Mouse (Mus musculus): Measurements from ENCODE around the gene Dag1. TPM values are rescaled to one million over a fixed set of nuclear protein-coding genes. Genes with fewer than 3 reads are reported as not detected.

Dag1 gene
- total RNA-seq, 2 experiments from 2014 or later, result 170 to 174 TPM

DNA sequence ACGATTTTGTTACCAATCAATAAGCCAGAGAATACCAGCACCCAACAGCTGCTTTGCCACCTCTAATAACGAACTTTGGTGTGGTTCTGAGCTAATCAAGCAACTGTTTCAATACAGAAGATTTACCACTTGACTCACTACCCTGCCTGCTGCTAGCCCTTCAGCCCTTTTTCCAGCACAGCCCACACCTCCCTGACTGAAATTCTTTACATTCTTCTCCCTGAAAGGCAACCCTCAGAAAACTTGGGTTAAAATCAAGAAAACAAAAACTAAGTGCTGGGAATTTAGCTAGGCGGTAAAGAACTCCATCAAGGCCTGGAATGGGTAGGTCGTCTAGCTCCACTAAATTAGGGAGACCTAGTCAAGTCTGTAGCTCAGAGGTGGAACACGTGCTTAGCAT is 23.8 kb downstream of the Dag1 start:
- intact Hi-C loops (cut with DNase I), result loop anchor here (5.0 kb wide), 1 partner anchor 37 kb away; no protein-coding TSS in a partner anchor

DNA sequence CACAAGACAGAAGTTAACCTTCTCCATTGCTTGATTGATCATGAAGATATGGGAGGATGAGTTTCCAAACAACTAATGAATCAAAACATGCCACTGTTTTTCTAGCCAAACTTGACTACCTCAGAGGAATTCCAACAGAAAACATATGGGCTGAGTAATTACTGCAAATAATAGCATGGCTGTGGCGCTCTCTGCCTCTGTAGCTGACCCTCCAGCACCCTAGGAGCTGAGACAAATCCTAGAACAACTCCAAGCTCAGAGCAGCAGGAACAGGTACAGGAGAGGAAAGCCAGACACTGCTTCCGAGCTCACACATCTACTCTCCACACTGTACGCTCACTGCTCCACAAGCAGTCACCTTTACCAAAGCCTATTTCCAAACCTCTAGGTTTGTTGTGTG is 24.9 kb downstream of the Dag1 start:
- intact Hi-C loops (cut with DNase I), result loop anchor here (5.0 kb wide), 1 partner anchor 38 kb away; no protein-coding TSS in a partner anchor
- no peak for DNase-seq

More for the DNA sequence above, 23.8 kb downstream of the Dag1 start:
- no peak for DNase-seq

GRCm38 (mm10) chr9:108238402-108238801 is 25.4 kb downstream of the Dag1 start:
- no peak for DNase-seq
- intact Hi-C loops (cut with DNase I), result loop anchor here (5.0 kb wide), 1 partner anchor 39 kb away; no protein-coding TSS in a partner anchor

- no peak for DNase-seq
Observed at GRCm38 (mm10) chr9:108234682-108235081, 29.1 kb downstream of the Dag1 start.

GRCm38 (mm10) chr9:108232908-108233307 is 30.9 kb downstream of the Dag1 start:
- DNase-seq, result no peak
- intact Hi-C loops (cut with DNase I), result no loop called here

More at GRCm38 (mm10) chr9:108234682-108235081, 29.1 kb downstream of the Dag1 start:
- intact Hi-C loops (cut with DNase I), result loop anchor here (5.0 kb wide), 1 partner anchor 43 kb away; no protein-coding TSS in a partner anchor

GRCm38 (mm10) chr9:108227911-108228649 is 35.7 kb downstream of the Dag1 start:
- intact Hi-C loops (cut with DNase I), result no loop called here
- no peak for DNase-seq

- intact Hi-C loops (cut with DNase I), result no loop called here
- DNase-seq, result no peak
Observed at GRCm38 (mm10) chr9:108225166-108225565, 38.6 kb downstream of the Dag1 start.

- intact Hi-C loops (cut with DNase I), result no loop called here
- no peak for DNase-seq
Observed at GRCm38 (mm10) chr9:108223633-108224032, 40.1 kb downstream of the Dag1 start.

DNA sequence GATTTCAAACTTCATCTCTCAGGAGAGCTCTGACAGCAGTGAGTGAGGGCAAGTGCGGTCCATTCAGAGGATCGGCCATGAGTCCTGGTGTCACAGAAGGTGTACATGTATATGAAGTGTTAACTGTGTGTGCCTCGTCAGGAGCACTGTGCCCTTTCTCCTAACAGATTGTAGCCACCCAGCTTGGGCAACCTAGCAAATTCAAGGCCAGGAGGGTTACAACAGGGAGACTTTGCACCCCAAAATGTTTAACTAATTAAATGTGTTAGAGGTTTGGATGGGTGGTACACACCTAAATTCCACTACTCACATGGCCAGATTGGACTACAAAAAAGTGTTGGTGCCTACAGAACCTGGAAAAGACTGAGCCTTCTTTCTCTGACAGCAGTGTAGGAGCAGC is 42.2 kb downstream of the Dag1 start:
- intact Hi-C loops (cut with DNase I), result no loop called here
- DNase-seq, result no peak

GRCm38 (mm10) chr9:108220380-108220774 is 43.4 kb downstream of the Dag1 start:
- intact Hi-C loops (cut with DNase I), result no loop called here

GRCm38 (mm10) chr9:108219766-108220379 is 43.9 kb downstream of the Dag1 start:
- DNase-seq, result no peak

More at GRCm38 (mm10) chr9:108220380-108220774, 43.4 kb downstream of the Dag1 start:
- DNase-seq, result peak in 1 of 2 experiments; percentile 49

DNA sequence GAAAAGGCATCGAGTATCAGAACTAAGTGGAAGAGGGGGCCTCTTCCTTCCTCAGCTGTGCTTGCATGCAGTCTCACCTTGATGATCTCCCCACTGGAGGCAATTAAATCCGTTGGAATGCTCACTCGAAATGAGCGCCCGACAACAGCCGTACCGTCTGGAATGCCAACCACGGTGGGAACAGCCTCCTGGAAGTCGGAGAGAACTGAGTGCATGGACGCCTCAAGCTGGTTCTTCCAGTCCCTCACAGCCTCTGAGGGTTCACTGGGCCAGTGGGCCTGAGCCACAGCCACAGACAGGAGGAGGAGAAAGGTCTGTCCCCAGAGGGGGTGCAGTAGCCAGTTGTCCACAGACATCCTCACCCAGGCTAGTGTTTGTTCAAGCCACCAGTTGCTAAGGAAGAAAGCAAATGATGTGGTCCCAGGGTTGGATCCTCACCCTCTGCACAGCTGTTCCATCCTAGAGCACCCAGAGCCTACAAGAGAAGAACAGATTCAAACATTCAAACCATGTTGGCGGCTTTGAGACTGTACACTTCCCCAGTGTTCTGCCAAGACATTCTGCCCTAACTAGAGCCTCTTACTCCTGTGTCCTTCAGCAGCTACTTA is 45.7 kb downstream of the Dag1 start:
- no peak for DNase-seq
- intact Hi-C loops (cut with DNase I), result loop anchor here (5.0 kb wide), 1 partner anchor 44 kb away; the partner anchor contains the start of gene Dag1

More at GRCm38 (mm10) chr9:108219766-108220379, 43.9 kb downstream of the Dag1 start:
- intact Hi-C loops (cut with DNase I), result loop anchor here (5.0 kb wide), 1 partner anchor 42 kb away; the partner anchor contains the start of gene Dag1

GRCm38 (mm10) chr9:108217406-108217805 is 46.4 kb downstream of the Dag1 start:
- no peak for DNase-seq
- intact Hi-C loops (cut with DNase I), result loop anchor here (5.0 kb wide), 1 partner anchor 45 kb away; the partner anchor contains the start of gene Dag1

DNA sequence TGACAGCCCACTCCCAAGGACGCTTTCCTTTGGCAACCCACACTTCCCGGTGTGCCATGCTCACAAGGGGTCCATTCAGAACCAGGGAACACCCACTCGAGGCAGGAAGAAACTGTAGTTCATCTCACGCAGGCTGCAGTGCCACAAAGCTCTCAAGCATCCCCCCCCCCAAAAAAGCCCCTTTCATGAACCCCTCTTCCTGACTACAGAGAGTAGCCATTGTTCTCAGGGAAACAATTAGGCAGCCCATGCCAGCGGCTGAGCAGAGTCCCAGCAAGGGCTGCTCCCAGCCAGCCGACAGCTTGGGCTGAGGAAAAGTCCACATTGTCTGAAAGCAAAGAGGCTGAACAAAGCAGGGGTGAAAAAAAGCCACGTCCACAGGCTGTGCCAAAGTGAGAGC is 50.7 kb downstream of the Dag1 start:
- intact Hi-C loops (cut with DNase I), result no loop called here
- no peak for DNase-seq

DNA sequence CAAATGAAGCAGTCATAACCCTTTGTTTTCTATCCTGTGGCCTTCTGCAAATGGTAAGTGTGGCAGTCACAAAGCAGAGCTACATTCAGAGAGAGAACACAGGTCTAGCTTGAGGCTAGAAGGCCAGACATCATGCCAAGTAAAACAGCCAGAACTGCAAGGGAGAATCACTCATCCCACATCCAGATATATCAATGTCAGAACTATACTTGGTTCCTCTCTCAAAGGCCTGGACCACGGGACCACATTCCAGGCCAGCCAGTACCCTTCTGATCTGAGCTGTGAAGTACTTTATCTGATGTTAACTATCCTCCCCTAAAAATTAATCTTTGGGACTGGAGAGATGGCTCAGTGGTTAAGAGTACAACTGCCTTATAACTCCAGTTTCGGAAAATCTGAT is 51.3 kb downstream of the Dag1 start:
- intact Hi-C loops (cut with DNase I), result no loop called here
- DNase-seq, result no peak

DNA sequence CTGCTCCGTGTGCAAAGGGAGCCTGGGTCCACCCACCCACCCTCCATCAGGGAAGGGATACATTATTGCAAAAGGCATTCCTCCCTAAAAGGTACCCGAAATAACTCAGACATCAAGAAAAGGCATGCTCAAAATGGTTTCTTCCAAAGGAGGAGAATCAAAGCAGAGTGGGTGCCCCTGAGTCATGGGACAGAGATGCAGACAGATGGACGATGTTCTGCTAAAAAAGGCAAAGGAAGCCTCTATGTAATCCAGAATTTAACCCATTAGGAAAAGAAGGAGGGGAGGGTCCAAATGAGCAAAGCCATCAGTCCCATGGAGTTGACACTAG is 58.2 kb downstream of the Dag1 start:
- DNase-seq, result no peak
- intact Hi-C loops (cut with DNase I), result no loop called here

- intact Hi-C loops (cut with DNase I), result no loop called here
- DNase-seq, result no peak
Observed at GRCm38 (mm10) chr9:108204884-108205570, 58.7 kb downstream of the Dag1 start.

GRCm38 (mm10) chr9:108203015-108203414 is 60.7 kb downstream of the Dag1 start:
- intact Hi-C loops (cut with DNase I), result loop anchor here (2.0 kb wide), 1 partner anchor 82 kb away; no protein-coding TSS in a partner anchor
- DNase-seq, result peak in 1 of 2 experiments; percentile 65

GRCm38 (mm10) chr9:108202169-108202568 is 61.6 kb downstream of the Dag1 start:
- DNase-seq, result no peak
- intact Hi-C loops (cut with DNase I), result loop anchor here (2.0 kb wide), 1 partner anchor 83 kb away; no protein-coding TSS in a partner anchor

DNA sequence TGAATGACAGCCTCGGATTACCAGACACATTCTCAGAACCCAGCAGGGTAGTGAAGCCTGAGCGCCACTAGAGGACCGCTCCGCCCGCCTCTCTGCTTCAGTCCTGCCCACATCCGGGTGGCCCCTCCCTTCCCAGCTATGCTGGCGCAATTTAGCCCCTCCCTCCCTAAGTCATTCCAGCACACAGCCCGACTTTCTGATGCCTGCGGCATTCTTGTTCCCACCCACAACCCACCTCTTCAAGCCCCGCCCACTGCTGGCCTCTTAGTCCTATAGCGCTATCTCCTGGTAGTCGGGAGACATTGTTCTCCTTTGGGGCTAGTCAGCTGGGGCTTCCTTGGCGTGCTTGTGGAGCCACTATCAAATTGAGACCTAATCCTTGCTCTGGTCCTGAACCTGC is 62.6 kb downstream of the Dag1 start:
- peak; percentile 81 to 89 for DNase-seq
- intact Hi-C loops (cut with DNase I), result no loop called here
